Mouse (Mus musculus): ENCODE measurements around the gene Cdca4. TPM values are rescaled to one million over a fixed set of nuclear protein-coding genes. Genes with fewer than 3 reads are reported as not detected.
"Not testable (repeated sequence)": the region's sequence is repeated elsewhere in the genome, so short reads cannot be mapped to it uniquely, and the experiment has no call there.

Gene Cdca4
- polyA plus RNA-seq, 1 experiment from 2014 or later = 86.0 TPM

GRCm38 (mm10) chr12:112819057-112819662, 10.1 kb downstream of the Cdca4 start:
- no peaks in the 10 kb centered on the region for H3K27me3 ChIP-seq (replicated peaks)
- H3K4me2 ChIP-seq = no peak overlapping the region
- ATAC-seq = no peak
- H3K4me3 ChIP-seq = no peak overlapping the region
- H3K36me3 ChIP-seq = peaks cover 92% of the 10 kb centered on the region
- WGBS (ENCODE audit: insufficient replicate concordance) = 87% methylated on average over 8 of the region's 8 CpGs
- no peaks in the 10 kb centered on the region for H3K9me3 ChIP-seq (replicated peaks)
- H3K4me1 ChIP-seq = peaks cover 38% of the 10 kb centered on the region
- H3K27ac ChIP-seq = no peak overlapping the region
- no peak overlapping the region for H3K9ac ChIP-seq

- 76% methylated on average over 7 of the region's 7 CpGs for WGBS (ENCODE audit: insufficient replicate concordance)
- not testable (repeated sequence) for H3K9me3 ChIP-seq (replicated peaks); ATAC-seq; H3K4me3 ChIP-seq; H3K9ac ChIP-seq; H3K27ac ChIP-seq; H3K4me2 ChIP-seq; H3K27me3 ChIP-seq (replicated peaks)
- H3K4me1 ChIP-seq = peaks cover 15% of the 10 kb centered on the region
- peaks cover 71% of the 10 kb centered on the region for H3K36me3 ChIP-seq
Observed at GRCm38 (mm10) chr12:112816866-112817265, 12.4 kb downstream of the Cdca4 start.

DNA sequence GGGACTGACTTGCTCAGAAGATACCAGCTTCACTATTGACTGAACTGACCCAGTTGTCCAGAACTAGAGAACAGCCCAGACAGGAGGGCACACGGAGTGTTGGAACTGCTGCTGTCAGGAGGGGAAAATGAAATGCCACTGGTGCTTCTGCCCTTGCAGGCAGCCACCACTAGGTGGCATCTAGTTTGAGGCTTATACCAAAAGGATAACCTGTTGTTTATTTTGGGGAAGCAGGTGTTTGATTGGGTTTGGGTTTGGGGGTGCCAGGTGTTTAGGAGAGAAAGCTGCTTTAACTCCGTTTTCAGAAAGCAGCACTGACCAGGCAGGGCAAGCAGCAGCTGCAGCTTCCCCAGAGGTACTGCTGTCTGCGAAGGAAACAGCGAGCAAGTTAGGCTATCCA, 12.9 kb downstream of the Cdca4 start:
- H3K9ac ChIP-seq = no peak overlapping the region
- ATAC-seq = no peak
- no peak overlapping the region for H3K27ac ChIP-seq
- H3K36me3 ChIP-seq = peaks cover 65% of the 10 kb centered on the region
- 57% methylated on average over 4 of the region's 4 CpGs for WGBS (ENCODE audit: insufficient replicate concordance)
- peaks cover 9% of the 10 kb centered on the region for H3K4me1 ChIP-seq
- peaks cover 3% of the 10 kb centered on the region for H3K27me3 ChIP-seq (replicated peaks)
- no peak overlapping the region for H3K4me3 ChIP-seq
- no peak overlapping the region for H3K4me2 ChIP-seq
- no peaks in the 10 kb centered on the region for H3K9me3 ChIP-seq (replicated peaks)

DNA sequence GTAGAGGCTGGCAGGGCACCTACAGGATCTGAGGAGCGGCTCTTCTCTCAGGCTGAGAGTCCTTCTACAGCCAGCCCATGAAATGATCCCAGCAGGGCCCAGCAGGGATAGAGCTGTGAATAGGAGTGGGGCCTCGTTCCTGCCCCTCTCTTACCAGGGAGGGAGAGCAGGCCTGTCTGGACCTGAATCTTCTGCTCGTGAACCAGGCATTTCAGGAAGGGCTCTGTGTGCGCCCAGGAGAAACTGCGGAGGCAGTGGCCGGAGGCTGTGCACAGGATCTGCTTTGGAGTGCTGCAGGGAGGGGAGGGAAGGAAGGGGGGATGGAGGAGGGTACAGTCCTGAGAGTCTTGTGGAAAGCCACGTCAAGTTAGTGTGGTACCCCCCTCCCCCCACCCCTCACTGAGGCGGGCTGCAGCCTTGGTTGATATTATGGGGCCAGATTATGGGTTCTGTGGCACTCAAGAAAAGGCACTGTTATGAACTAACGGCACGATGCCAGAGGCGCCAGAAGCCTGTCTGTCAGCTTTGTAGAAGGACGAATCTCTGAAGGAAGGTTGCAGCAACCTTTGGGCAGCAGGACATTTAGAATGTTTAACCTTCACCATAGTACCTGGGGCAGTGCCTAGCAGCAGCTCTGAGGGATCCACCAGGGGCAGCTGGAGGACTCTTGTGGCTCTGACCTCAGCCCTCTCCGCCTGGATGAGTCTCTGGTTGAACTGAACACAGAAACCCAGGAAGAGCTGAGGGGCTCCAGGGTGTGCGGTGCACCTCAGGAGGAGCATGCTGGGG, 14.3 kb downstream of the Cdca4 start:
- WGBS (ENCODE audit: insufficient replicate concordance) = 78% methylated on average over 14 of the region's 14 CpGs
- H3K27me3 ChIP-seq (replicated peaks) = peaks cover 17% of the 10 kb centered on the region
- no peak overlapping the region for H3K27ac ChIP-seq
- H3K4me2 ChIP-seq = no peak overlapping the region
- H3K4me3 ChIP-seq = no peak overlapping the region
- no peak for ATAC-seq
- no peaks in the 10 kb centered on the region for H3K9me3 ChIP-seq (replicated peaks)
- H3K36me3 ChIP-seq = peaks cover 51% of the 10 kb centered on the region
- H3K4me1 ChIP-seq = peaks cover 3% of the 10 kb centered on the region
- no peak overlapping the region for H3K9ac ChIP-seq

- H3K4me3 ChIP-seq = no peak overlapping the region
- peaks cover 36% of the 10 kb centered on the region for H3K36me3 ChIP-seq
- no peak overlapping the region for H3K4me2 ChIP-seq
- ATAC-seq = no peak
- H3K27me3 ChIP-seq (replicated peaks) = peaks cover 32% of the 10 kb centered on the region
- H3K9me3 ChIP-seq (replicated peaks) = no peaks in the 10 kb centered on the region
- H3K9ac ChIP-seq = no peak overlapping the region
- H3K4me1 ChIP-seq = peaks cover 18% of the 10 kb centered on the region
- H3K27ac ChIP-seq = no peak overlapping the region
- 85% methylated on average over 7 of the region's 7 CpGs for WGBS (ENCODE audit: insufficient replicate concordance)
Observed at GRCm38 (mm10) chr12:112813370-112813769, 15.9 kb downstream of the Cdca4 start.

DNA sequence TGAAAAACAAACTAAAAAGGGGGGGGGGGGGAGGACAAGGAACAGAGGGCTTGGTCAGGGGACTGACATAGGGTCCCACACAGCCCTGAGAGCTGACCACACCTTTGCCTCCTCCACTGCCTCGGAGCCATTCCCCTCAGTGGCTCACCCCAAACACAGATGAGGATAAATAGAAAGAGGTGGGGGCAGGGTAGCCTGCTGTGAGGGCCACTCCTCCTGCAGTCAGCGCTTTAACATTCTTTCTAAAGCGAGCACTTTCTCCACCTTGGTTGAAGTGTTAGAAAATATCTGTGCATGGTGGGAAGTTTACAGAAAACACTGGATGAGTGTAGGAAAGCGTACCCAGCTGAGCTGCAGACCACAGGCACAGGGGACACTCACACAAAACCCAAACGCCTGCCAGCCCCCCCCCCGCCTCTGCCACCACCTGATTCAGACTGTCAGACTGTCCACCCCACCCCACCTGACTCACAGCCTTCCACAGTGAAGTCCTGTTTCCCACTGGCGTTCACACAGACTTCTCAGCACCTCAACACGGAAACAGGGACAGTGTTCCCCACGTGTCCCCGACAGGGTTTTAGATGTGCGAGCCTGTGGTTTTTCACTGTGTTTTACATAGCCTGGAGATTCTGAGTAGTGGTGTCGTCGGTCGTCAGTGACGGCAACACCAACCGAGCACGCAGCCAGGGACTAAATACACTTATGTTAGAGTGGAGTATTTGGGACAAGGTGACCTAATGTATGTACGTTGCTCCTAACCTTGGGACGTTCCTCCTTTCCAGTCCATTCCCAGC, 18.9 kb downstream of the Cdca4 start:
- no peaks in the 10 kb centered on the region for H3K9me3 ChIP-seq (replicated peaks)
- peaks cover 5% of the 10 kb centered on the region for H3K36me3 ChIP-seq
- H3K27me3 ChIP-seq (replicated peaks) = peaks cover 62% of the 10 kb centered on the region
- no peak overlapping the region for H3K27ac ChIP-seq
- peak overlapping the region; percentile 89 for H3K4me2 ChIP-seq
- no peak overlapping the region for H3K9ac ChIP-seq
- peaks cover 20% of the 10 kb centered on the region for H3K4me1 ChIP-seq
- ATAC-seq = no peak
- 57% methylated on average over 19 of the region's 19 CpGs for WGBS (ENCODE audit: insufficient replicate concordance)
- H3K4me3 ChIP-seq = 0 out of 2 replicates have a peak overlapping the region, but pooled peaks have one; percentile 62

DNA sequence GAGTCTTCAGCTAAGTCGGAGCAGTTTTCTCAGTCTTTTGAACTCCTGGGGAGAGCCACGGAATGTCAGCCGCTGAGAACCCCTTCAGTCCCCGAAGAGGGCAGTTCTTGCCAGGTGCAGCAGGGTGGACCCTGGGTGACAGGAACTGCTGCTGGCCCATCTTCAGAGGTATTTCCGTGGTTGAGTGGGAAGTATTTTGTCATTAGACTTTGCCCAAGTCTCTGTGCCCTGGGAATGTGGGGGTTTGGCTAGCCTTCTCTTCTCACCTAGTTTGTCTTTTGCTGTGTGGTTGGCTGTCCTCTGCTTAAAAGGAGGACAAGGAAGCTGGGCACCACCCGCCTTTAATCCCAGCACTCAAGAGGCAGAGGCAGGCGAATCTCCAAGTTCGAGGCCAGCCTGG, 19.6 kb downstream of the Cdca4 start:
- Histone ChIP-seq H3K27me3 (replicated peaks) (peaks cover 68% of the 10 kb centered on the region), H3K4me3 (peak overlapping the region; percentile 62), H3K9me3 (replicated peaks) (no peaks in the 10 kb centered on the region), H3K9ac (peak overlapping the region; percentile 61; the same call in 1 of the 2 replicates), H3K27ac (no peak overlapping the region), H3K36me3 (no peaks in the 10 kb centered on the region), H3K4me1 (peaks cover 20% of the 10 kb centered on the region), H3K4me2 (peak overlapping the region; percentile 89)
- no peak for ATAC-seq
- 16% methylated on average over 8 of the region's 8 CpGs for WGBS (ENCODE audit: insufficient replicate concordance)

GRCm38 (mm10) chr12:112808587-112809364, 20.4 kb downstream of the Cdca4 start, which contains the start of gene Clba1:
Clba1 (plus strand) TSS chr12:112808937.
- H3K4me1 ChIP-seq = peaks cover 20% of the 10 kb centered on the region
- H3K36me3 ChIP-seq = no peaks in the 10 kb centered on the region
- H3K4me2 ChIP-seq = peak within 1 kb of the TSS; percentile 89
- H3K9ac ChIP-seq = peak within 1 kb of the TSS; percentile 61
- H3K4me3 ChIP-seq = peak within 1 kb of the TSS; percentile 62
- peak; percentile 86 for ATAC-seq
- 2% methylated on average over 64 of the region's 64 CpGs for WGBS (ENCODE audit: insufficient replicate concordance)
- H3K9me3 ChIP-seq (replicated peaks) = no peaks in the 10 kb centered on the region
- H3K27ac ChIP-seq = no peak within 1 kb of the TSS
- peaks cover 77% of the 10 kb centered on the region for H3K27me3 ChIP-seq (replicated peaks)

- Histone ChIP-seq H3K36me3 (no peaks in the 10 kb centered on the region), H3K4me1 (peaks cover 20% of the 10 kb centered on the region), H3K27me3 (replicated peaks) (peaks cover 83% of the 10 kb centered on the region), H3K4me3 (peak overlapping the region; percentile 62), H3K9me3 (replicated peaks) (no peaks in the 10 kb centered on the region), H3K4me2 (peak overlapping the region; percentile 89), H3K27ac (no peak overlapping the region), H3K9ac (no peak overlapping the region)
- ATAC-seq = peak; percentile 1; the same call in 1 of the 2 replicates
- 68% methylated on average over 5 of the region's 5 CpGs for WGBS (ENCODE audit: insufficient replicate concordance)
Observed at GRCm38 (mm10) chr12:112808212-112808586, 21.0 kb downstream of the Cdca4 start.

DNA sequence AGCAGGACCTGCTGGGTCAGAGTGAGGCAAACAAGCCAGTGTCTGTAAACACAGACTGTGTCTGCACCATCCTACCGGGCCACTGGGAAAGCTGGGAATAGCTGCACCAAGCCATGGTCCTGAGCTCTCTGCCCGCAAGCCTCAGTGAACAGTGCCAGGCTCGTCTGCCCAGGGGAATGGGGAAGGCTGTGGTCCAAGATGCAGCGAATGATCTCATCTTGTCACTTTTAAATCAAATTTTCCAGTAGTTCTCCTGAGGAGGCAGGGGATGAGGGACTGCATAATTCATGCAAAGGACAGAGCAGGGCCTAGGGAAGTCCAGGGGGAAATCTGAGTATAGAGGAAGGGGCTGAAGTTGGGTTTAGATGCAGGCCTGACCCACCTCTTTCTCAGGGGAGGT, 21.4 kb downstream of the Cdca4 start:
- Histone ChIP-seq H3K27me3 (replicated peaks) (peaks cover 87% of the 10 kb centered on the region), H3K36me3 (no peaks in the 10 kb centered on the region), H3K4me2 (no peak overlapping the region), H3K4me3 (no peak overlapping the region), H3K9ac (no peak overlapping the region), H3K27ac (no peak overlapping the region), H3K9me3 (replicated peaks) (no peaks in the 10 kb centered on the region), H3K4me1 (peaks cover 20% of the 10 kb centered on the region)
- whole genome bisulfite sequencing (ENCODE audit: insufficient replicate concordance) = 73% methylated on average over 4 of the region's 4 CpGs
- ATAC-seq = no peak

- Histone ChIP-seq H3K27ac (no peak overlapping the region), H3K4me1 (peaks cover 27% of the 10 kb centered on the region), H3K4me2 (no peak overlapping the region), H3K27me3 (replicated peaks) (peaks cover 99% of the 10 kb centered on the region), H3K36me3 (no peaks in the 10 kb centered on the region), H3K4me3 (no peak overlapping the region), H3K9ac (no peak overlapping the region), H3K9me3 (replicated peaks) (no peaks in the 10 kb centered on the region)
- ATAC-seq = no peak
- 41% methylated on average over 6 of the region's 6 CpGs for WGBS (ENCODE audit: insufficient replicate concordance)
Observed at GRCm38 (mm10) chr12:112806044-112806443, 23.2 kb downstream of the Cdca4 start.
